Mouse (Mus musculus): ENCODE data around the gene Dmrt2.

DNA sequence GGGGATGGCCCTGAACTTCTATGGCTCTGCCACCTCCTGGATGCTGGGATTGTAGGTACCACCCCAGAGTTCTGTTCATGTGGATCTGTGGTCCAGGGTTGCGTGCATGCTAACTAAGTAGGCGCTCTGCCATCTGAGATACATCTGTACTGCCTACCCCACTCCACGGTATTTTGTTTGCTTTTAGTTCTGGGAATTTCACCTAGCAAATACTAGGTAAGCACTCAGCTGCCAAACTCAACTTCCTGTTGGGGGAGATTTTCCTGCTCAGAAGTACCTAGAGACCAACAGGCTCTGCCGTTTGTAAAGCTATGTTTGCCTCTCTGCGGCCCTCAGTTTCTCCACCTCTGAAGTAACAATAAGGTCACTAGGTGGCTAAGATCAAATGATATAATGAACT, 37.1 kb upstream of the Dmrt2 start:
- TF ChIP-seq POLR2A (IDR thresholded peaks at IDR 0.05; ENCODE audit: insufficient read depth, low read depth, low read length): no peak
- no peak for TF ChIP-seq CTCF (IDR thresholded peaks at IDR 0.05; ENCODE audit: insufficient read depth, low read depth, low read length)
